Mouse (Mus musculus) cerebellum, adult 11-12 months (tissue): Measurements from ENCODE around the gene Atg4b.
"Not testable (repeated sequence)": the region's sequence is repeated elsewhere in the genome, so short reads cannot be mapped to it uniquely, and the experiment has no call there.

ENCODE experiments used
- DNase-seq: peaks from one replicate; pipeline ENCODE4 v3.0.0; 2022

Atg4b gene

DNA sequence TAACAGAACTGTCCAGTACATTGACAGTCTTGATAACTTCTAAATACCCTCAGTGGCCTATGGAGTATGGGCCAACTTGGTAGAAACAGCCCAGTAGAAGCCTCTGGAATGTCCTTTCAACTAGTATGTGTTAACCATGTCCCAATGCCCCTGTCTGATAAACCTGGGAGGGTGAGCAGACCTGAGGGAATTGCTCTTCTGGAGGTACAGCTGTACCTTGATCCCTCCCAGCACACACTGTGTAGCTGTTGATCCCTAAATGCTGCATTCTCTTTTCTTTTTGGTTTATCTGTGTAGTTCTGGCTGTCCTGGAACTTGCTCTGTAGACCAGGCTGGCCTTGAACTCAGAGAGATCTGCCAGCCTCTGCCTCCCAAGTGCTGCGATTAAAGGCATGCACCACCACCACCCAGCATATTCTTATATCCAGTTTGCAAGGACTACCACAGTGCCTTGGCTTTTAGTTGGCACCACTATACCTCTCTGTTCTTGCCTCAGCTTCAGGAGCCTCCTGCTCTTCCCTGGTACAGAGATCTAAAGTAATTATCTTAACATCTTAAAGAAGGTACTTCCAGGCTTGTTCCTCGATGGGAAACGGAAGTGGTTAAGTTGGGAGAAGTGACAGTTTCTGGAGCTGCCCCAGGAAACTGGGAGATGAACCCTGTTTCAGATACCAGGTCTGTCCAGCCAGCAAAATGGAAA lies 72.6 kb downstream of the Atg4b start:
- DNase-seq = peak; percentile 43

DNA sequence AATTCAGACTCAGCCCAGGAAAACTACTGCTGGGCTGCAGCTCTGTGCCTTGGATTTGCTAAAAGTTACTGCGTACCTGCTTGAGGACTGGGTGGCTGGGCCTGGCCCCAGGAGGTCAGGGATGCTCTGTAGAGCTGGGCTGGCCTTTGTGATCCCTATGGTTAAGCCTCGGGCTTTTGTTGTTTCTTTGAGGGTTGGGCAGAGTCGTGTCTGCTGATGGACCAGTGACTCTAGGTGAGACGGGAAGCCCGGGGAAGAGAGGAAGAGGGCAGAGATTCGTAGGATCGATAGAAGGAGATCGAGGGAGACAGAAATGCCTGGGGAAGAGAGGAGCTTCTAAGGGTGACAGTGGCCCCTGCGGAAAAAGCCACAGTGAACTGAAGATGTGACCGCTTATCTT lies 73.3 kb downstream of the Atg4b start, which contains the start of gene D2hgdh:
TSS of gene D2hgdh (plus strand) at position 301 of the 400 bp plus-strand sequence.
- DNase-seq = no peak

DNA sequence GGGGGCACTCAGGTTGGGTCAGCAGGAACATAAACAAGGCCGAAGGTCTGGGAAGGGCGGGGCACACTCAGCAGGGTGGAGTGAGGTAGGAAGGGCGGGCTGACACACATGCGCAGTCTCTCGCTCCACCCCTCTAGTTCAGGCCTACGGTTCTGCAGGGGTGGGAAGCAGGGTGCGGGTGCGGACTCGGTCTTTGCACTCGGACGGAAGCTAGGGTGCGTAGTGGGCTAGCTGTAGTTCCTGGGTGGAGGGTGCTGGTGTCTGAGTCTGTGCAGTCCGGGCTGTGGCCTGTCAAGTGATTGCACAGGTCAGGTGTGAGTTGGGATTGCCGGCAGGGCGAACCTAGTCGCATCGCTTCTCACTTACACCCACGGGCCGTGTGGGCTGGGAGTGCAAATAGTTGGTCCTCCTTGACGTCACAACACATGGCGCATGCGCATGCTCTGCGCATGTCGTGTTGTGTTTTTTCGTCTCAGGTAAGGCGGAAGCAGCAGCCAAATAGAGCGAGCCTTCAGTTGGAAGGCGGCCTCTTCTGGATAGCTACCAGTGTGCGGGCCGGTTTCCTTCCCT lies 73.9 kb downstream of the Atg4b start:
- DNase-seq = peak; percentile 98

DNA sequence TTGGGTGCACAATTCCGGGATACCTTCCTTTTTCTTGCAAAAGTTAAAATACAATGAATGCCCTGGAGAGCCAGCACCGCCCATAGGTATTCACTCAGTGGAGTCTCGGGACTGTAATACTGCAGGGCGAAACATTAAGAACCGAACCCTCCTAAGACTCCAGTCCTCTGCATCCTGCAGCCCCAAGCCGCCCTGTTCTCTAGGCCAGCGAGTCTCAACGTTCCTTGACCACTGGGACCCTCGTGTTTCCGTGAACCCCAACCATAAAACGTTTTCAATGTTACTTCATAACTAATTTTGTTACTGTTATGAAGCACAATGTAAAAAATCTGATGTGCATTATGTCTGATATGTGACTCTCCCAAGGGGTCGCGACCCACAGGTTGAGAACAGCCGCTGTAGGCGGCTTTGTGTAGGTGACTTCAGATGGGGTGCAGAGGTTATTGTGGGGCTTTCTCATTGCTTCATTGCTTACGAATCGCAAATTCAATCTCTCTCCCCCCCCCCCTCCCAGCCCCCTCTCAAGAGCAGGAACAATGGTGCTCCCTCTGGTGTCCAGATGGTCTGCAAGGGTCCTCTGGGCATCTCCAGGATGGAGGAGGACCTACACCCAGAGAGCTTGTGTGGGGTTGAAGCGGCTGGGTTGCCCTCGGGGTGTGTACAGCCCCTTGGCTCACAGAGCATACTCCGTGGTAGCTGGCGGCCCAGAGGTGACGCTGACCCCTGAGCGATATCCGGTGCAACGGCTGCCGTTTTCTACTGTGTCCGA lies 74.7 kb downstream of the Atg4b start:
- DNase-seq = peak; percentile 76

DNA sequence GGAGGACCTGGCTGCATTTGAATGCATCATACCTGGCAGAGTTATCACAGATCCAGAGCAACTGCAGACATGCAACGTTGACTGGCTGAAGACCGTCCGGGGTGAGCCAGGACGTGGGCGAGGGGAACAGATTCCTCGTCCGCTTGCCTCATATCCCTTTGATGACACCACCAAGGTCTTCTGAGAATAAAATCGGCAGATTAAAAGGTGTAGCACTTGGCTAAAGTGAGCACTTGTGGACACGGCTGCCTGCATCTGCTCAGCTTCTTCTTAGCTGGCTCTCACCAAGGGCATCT lies 75.2 kb downstream of the Atg4b start:
- no peak for DNase-seq

DNA sequence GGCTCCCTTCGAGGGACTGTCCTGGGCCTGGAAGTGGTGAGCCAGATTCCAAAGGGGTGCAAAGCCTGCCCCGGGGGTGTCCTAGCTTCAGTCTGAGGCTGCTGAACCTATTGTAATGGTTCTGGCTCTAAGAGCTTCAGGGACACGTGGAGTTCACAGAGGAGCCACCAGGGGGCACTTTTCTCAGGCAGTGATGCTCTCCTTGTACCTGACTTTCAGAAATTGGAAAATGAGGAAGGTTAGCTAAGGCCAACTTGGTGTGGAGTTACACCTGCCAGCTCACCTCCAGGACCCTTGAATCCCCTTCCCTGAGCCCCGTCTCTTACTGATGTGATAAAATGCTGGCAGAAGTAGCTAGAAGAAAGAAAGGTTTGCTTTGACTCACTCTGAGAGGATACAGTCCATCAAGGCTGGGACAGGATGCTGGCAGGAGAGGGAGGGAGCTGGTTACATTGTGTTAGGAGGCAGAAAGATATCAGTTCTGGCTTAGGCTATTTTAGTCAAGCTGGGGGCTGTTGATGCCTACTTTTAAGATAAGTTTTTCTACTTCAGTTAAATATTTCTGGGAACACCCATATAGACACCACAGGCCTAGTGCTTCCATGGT lies 81.6 kb downstream of the Atg4b start:
- not testable (repeated sequence) for DNase-seq

DNA sequence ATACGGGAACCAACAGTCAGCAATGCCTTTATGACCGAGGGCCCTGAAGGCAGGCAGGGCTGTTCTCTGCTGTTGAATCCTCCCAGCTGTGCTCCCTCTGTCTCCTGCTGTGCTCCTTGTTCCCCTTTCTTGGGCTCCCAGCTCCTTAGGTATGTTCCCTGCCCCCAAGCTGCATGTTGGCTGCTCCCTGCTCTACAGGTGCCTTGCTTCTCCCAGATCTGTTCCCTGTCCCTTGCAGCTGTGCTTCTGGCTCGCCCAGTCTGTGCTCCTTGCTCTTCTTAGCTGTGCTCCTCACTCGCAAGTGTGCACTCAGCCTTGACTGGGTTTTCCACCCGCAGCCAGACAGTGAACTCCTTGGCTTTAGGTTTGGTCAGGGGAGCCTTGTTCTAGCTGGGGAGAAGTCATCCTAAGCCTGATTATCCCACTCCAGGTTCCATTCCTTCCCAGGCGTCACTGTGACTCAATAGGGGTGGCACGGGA lies 83.4 kb downstream of the Atg4b start:
- DNase-seq = no peak

DNA sequence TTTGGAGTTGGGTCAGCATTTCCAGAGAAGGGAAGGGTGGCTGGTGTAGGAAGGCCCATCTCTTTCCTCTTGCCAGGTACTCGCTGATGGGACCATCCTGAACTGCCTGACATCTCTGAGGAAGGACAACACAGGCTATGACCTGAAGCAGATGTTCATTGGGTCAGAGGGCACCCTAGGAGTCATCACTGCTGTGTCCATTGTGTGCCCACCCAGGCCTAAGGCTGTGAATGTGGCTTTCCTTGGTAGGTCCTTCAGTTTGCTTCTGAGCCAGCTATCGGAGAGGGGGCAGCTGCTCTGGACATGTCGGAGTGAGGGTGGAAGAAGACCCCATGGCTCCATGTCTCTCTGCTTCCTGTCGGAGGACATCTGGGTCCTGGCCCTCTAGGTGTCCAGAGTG lies 83.9 kb downstream of the Atg4b start:
- DNase-seq = no peak

DNA sequence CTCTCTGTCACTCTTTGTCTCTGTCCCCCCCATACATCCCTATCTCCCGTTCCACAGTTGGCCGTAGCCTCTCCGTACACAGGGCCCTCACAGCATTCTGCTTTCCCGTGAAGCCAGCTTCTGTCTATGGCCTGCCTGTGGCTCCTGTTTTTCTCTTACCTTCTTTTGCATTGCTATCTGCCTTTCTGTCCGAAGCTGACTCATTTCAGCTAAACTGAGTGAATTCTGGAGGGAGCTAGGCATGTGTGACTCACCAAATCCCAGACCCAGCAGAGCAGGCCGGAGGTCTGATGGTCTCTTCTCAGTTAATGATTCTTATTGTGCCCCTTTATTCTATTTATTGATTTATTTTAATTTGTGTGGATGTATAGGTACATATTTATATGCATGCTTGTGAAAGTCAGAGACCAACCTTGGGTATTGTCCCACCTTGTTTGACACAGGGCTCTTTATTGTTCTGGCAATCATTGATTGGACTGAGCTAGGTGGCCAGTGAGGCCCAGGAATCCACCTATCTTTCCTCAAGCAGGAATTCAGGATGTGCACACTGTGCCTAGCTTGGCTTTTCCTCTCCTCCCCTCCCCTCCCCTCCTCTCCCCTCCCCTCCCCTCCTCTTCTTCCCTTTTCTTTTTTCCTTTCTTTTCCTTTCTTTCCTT lies 84.7 kb downstream of the Atg4b start:
- no peak for DNase-seq

DNA sequence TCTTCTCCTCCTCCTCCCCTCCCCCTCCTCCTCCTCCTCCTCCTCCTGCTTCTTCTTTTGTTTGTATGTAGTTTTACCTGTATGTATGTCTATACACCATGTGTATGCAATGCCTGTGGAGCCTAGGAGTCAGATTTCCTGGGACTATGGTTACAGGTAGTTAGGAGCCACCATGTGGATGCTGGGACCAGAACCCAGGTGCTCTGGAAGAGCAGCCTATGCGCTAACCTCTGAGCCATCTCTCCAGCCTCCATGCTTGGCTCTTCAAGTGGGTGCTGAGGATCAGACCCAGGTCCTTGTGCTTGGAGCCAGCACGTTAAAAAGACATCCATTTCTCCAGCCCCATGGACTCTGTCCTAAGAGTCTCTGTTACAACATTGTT lies 85.2 kb downstream of the Atg4b start:
- no peak for DNase-seq

DNA sequence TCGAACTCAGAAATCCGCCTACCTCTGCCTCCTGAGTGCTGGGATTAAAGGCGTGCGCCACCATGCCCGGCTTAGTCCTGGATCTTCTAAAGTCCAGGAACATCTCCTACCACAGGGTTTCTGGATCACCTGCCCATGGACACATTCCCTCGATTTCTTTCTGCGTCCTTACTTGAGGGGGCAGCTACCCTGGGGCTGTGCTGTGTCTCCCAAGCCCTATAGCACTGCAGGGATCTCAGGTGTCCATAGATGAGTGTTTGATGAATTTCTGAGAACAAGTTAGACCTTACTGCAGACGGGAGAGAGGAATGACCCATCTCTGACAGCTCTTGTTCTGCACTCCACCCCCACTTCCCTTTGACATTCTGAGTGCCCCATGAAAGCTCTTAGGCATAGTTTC lies 86.0 kb downstream of the Atg4b start:
- DNase-seq = no peak

DNA sequence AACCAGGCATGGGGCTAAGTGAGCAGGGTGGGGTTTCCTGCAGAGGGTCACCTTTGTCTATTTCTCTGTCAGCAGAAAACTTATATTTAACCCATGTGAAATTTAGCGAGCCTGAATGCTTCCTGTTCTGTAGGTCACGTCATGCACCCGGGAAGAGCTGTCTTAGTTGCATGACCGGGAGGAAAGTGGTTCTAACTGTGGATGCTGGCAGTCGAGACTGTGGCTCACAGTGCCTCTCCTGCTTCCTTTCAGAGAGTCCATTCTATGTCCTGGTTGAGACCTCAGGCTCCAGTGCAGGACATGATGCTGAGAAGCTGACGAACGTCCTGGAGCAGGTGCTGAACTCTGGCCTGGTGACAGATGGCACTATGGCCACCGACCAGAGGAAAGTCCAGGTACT lies 87.3 kb downstream of the Atg4b start:
- not testable (repeated sequence) for DNase-seq
